Mouse (Mus musculus): Measurements from ENCODE around the gene Dynlt1c.
"Not testable (repeated sequence)": the region's sequence is repeated elsewhere in the genome, so short reads cannot be mapped to it uniquely, and the experiment has no call there.

Gene Dynlt1c

DNA sequence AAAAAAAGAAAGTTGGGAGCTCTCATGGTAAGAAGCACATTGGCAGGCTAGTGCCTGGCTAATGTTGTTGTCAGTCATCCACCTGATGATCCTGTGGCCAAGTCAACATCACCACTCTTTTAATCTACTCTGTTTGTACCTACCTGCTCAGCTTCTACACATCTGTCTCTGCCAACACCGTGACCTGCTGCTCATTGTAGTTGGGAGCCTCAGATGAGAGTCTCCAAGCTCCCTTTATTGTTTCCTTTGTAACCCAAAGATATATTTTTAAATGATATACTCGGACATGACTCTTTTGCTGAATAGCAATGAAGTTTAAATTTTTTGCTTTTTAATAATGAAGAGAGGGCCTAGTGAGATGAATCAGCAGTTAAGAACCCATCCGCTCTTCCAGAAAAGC is 55.0 kb downstream of the Dynlt1c start:
- DNase-seq = not testable (repeated sequence)

DNA sequence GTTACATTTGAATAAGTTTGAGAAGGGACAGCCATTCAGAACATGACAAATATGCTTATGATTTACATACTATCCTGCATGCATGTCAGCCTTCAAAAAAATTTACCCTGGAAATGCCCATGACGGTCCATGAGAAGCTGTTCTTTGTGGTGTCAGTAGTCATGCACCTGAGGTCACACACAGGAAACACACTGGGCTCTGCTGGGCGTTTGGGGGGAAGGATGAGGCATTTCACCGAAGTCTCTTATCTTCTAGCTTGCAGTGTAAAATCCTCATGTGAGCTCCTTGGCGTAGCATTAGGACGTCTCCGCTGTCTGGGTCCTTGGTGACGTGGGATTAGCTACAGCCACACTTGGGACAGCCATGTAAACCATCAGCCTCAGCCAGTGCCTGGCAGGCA is 57.3 kb downstream of the Dynlt1c start, which contains the start of gene Sytl3:
Sytl3 (plus strand) TSS at position 293 of the 400 bp plus-strand sequence.
- not testable (repeated sequence) for DNase-seq

All from right cerebral cortex, adult 18-20 months (tissue).